ENCODE assay signal across 8 mouse cellular contexts in the genomic region with DNA sequence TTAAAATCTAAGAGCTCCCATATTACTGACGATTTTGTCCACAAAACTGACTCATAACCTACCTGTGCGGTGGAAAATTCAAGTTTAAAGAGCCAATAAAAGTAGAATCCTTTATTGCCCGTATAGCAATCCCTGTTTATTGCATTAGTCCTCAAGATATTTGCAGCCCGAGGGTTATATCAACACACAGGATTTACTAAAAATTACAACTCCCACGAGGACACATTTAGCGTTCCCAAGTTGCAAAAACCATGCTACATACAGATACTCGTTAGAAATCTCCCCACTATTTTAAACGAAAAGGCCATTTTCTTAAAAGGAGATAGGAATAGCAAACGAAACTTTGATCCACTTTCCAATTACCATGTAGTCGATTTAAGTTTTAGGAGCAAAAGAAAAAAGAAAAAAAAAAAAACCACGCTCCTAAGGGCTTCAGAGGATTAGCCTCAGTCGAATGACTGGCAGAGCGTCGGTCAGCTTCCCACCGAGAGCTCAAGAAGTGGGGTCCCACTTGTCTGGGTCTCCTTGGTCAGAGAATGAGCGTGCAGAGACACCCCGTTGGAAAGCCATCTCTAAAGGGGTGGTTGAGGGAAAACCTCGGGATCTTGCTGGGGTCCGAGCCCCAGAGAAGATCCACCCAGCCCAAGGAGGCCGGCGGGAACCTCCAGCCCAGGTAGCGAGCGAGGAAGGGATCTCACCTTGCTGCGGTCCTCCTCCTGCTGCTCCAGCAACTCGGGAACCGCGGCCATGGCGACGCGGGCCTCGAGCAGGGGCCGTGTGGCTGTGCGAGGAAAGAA. TPM values are rescaled to one million over a fixed set of nuclear protein-coding genes. Genes with fewer than 3 reads are reported as not detected.
DNase-seq lines count a peak whose midpoint lies in the region; ATAC-seq and TF ChIP-seq lines count a peak whose summit lies in the region.

No protein-coding gene starts in this region.

- peak overlapping the region; percentile 99 for H3K27ac ChIP-seq in heart, embryonic 10.5 days
- H3K27ac ChIP-seq in forebrain, embryonic 13.5 days = peak overlapping the region; percentile 88
- peak overlapping the region; percentile 97 for H3K27ac ChIP-seq in liver, embryonic 16.5 days (ENCODE audit: low read length)

- ATAC-seq in forebrain, embryonic 13.5 days = no peak
- no peak; the same call in 1 of the 2 replicates for ATAC-seq in liver, embryonic 16.5 days (ENCODE audit: low read depth)

- intact Hi-C loops in heart, postnatal 36 days (cut with DNase I) = loop anchor here (5.0 kb wide), 3 partner anchors 258 to 408 kb away; a partner anchor contains a TSS

- under 1% methylated on average over 33 of the region's 33 CpGs for WGBS in heart, embryonic 10.5 days
- WGBS in forebrain, embryonic 13.5 days = under 1% methylated on average over 33 of the region's 33 CpGs
- WGBS in liver, embryonic 16.5 days (ENCODE audit: insufficient replicate concordance) = under 1% methylated on average over 32 of the region's 33 CpGs

- no peaks in the 10 kb centered on the region for H3K27me3 ChIP-seq in heart, embryonic 10.5 days (ENCODE audit: insufficient read depth, poor library complexity, severe bottlenecking)
- no peaks in the 10 kb centered on the region for H3K27me3 ChIP-seq in E14TG2a.4 (ENCODE audit: insufficient read depth, low read length)
- H3K27me3 ChIP-seq in forebrain, embryonic 13.5 days = no peaks in the 10 kb centered on the region
- H3K27me3 ChIP-seq in liver, embryonic 16.5 days (ENCODE audit: control insufficient read depth, insufficient read depth, low read depth, low read length) = no peaks in the 10 kb centered on the region

- peak overlapping the region; percentile 74 for H3K4me2 ChIP-seq in forebrain, embryonic 13.5 days
- peak overlapping the region; percentile 86 for H3K4me2 ChIP-seq in liver, embryonic 16.5 days (ENCODE audit: low read depth, low read length)

- peak overlapping the region; percentile 93 for H3K4me3 ChIP-seq in heart, embryonic 10.5 days
- H3K4me3 ChIP-seq in E14TG2a.4 (replicated peaks; ENCODE audit: low read length) = peak overlapping the region; percentile 98
- H3K4me3 ChIP-seq in forebrain, embryonic 13.5 days = peak overlapping the region; percentile 91
- peak overlapping the region; percentile 91 for H3K4me3 ChIP-seq in liver, embryonic 16.5 days (ENCODE audit: low read depth, low read length)

- no peaks in the 10 kb centered on the region for H3K9me3 ChIP-seq in heart, embryonic 10.5 days
- H3K9me3 ChIP-seq in E14TG2a.4 (ENCODE audit: low read length) = no peaks in the 10 kb centered on the region
- no peaks in the 10 kb centered on the region for H3K9me3 ChIP-seq in forebrain, embryonic 13.5 days (replicated peaks)
- no peaks in the 10 kb centered on the region for H3K9me3 ChIP-seq in liver, embryonic 16.5 days (replicated peaks; ENCODE audit: control insufficient read depth, low read length)

- peaks cover 19% of the 10 kb centered on the region for H3K36me3 ChIP-seq in heart, embryonic 10.5 days
- H3K36me3 ChIP-seq in E14TG2a.4 (ENCODE audit: insufficient read depth, low read length) = peaks cover 73% of the 10 kb centered on the region
- no peaks in the 10 kb centered on the region; the same call in 1 of the 2 replicates for H3K36me3 ChIP-seq in forebrain, embryonic 13.5 days (ENCODE audit: poor library complexity, severe bottlenecking)
- H3K36me3 ChIP-seq in liver, embryonic 16.5 days (ENCODE audit: control insufficient read depth, insufficient read depth) = no peaks in the 10 kb centered on the region; the same call in 1 of the 2 replicates

- H3K9ac ChIP-seq in forebrain, embryonic 13.5 days = peak overlapping the region; percentile 98
- H3K9ac ChIP-seq in liver, embryonic 16.5 days (ENCODE audit: low read depth, low read length) = peak overlapping the region; percentile 94

- H3K4me1 ChIP-seq in heart, embryonic 10.5 days = peaks cover 37% of the 10 kb centered on the region
- H3K4me1 ChIP-seq in E14TG2a.4 (replicated peaks; ENCODE audit: low read depth, low read length) = peaks cover 67% of the 10 kb centered on the region
- peaks cover 42% of the 10 kb centered on the region for H3K4me1 ChIP-seq in forebrain, embryonic 13.5 days
- peaks cover 39% of the 10 kb centered on the region for H3K4me1 ChIP-seq in liver, embryonic 16.5 days (ENCODE audit: control insufficient read depth, low read depth, low read length)

- no peak for TF ChIP-seq CTCF in E14TG2a.4 (conservative IDR thresholded peaks at IDR 0.05; ENCODE audit: low read length)

- DNase-seq in heart, embryonic 10.5 days (ENCODE audit: low spot score) = no peak
- DNase-seq in heart, postnatal 36 days = no peak
- no peak for DNase-seq in adrenal gland, adult 18-20 months (ENCODE audit: low spot score in 2 of 2)
- DNase-seq in spleen, postnatal 36 days (ENCODE audit: low spot score in 2 of 2) = no peak
- no peak for DNase-seq in left cerebral cortex, adult 18-20 months (ENCODE audit: low spot score in 2 of 2)

RNA-seq across cellular contexts. Expression of a gene that starts 0.6 kb away (rescaled TPM):
- 24.7 TPM in 2 replicates for polyA plus RNA-seq in heart, embryonic 10.5 days (2016; fragmentation: Nextera tagmentation; extraction: Ambion mirVana)
- total RNA-seq in heart, postnatal 36 days (2021) = 10 to 100 TPM; 12.4 to 14.4 TPM
- polyA plus RNA-seq in forebrain, embryonic 13.5 days (2015; fragmentation: Nextera tagmentation; extraction: Ambion mirVana) = 14.9 and 16.6 TPM in 2 replicates
- 8.1 and 9.9 TPM in 2 replicates for polyA plus RNA-seq in liver, embryonic 16.5 days (2015; fragmentation: Nextera tagmentation; extraction: Ambion mirVana)
- 10 to 100 TPM; 23.2 to 23.7 TPM for total RNA-seq in adrenal gland, adult 18-20 months (2021)
- 1 to 10 TPM; 5.7 to 6.8 TPM for total RNA-seq in left cerebral cortex, adult 18-20 months (2021)

RNA-seq across cellular contexts. Expression of a gene that starts 0.8 kb away (rescaled TPM):
- polyA plus RNA-seq in heart, embryonic 10.5 days (2016; fragmentation: Nextera tagmentation; extraction: Ambion mirVana) = 119 and 128 TPM in 2 replicates
- total RNA-seq in heart, postnatal 36 days (2021) = 10 to 100 TPM; 54.1 to 57.4 TPM
- 74.5 and 78.6 TPM in 2 replicates for polyA plus RNA-seq in forebrain, embryonic 13.5 days (2015; fragmentation: Nextera tagmentation; extraction: Ambion mirVana)
- polyA plus RNA-seq in liver, embryonic 16.5 days (2015; fragmentation: Nextera tagmentation; extraction: Ambion mirVana) = 56.5 and 60.5 TPM in 2 replicates
- 10 to 100 TPM; 82.1 to 86.4 TPM for total RNA-seq in adrenal gland, adult 18-20 months (2021)
- total RNA-seq in left cerebral cortex, adult 18-20 months (2021) = 10 to 100 TPM; 75.9 to 77.8 TPM
